Mouse (Mus musculus) c-Kit-positive CD71-positive TER-119-positive erythroid progenitor cells, embryonic 14.5 days (primary cell): ENCODE data around the gene Cela2a.
A peak's percentile ranks its signal among the peaks of the same experiment; 100 is the strongest.

ENCODE experiments used
- DNase-seq: peaks from one replicate; pipeline ENCODE4 v3.0.0-alpha.2; 2013; ENCODE audit warnings: low spot score

The Cela2a gene

DNA sequence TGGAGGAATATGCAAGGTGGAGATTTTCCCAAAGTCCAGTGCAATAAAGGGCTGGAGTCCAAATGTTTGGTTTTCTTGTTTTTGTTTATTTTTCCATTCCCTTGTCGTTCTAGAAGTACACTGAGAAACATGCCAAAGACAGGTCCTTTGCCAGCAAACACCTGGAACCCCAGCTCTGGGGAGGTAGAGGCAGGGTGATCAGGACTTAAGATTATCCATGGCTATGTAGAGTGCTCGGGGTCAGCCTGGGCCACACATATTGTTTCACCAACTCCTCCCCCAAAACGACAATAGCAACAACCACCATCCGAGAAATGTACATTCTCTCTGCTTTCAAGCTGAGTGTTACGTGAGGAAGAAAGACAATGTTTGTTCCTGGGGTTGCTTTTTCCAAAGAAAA is at the start of gene Cela2a:
Cela2a (minus strand) TSS at position 101 of the 400 bp plus-strand sequence.
- no peak for DNase-seq

DNA sequence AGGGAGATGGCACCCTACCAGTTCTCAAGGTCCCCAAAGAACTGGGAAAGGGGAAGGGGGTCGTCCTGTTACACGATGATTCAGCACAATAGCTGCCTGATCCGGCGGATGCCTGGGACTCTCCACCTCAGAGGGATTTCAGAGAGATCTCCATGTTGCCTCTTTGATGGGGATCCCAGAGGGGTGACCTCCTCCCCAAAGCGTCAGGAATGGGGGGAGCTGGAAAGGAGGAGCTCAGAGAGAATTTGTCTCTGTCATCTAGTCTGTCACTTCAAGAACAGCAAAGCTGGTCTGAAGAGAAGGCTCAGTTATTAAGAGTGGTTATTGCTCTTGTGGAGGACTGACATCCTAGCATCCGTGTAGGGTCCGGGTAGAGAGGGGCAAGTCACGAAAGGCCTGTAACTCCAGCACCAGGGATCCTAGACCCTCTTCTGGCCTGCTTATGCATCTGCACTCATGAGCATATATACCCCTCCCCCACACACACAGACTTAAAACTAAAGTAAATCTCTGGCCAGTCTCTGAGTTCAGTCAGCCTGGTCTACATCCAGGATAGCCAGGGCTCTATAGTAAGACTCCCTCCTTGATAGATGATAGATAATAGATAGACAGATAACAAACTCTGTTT is 49.6 kb upstream of the Cela2a start:
- no peak for DNase-seq

DNA sequence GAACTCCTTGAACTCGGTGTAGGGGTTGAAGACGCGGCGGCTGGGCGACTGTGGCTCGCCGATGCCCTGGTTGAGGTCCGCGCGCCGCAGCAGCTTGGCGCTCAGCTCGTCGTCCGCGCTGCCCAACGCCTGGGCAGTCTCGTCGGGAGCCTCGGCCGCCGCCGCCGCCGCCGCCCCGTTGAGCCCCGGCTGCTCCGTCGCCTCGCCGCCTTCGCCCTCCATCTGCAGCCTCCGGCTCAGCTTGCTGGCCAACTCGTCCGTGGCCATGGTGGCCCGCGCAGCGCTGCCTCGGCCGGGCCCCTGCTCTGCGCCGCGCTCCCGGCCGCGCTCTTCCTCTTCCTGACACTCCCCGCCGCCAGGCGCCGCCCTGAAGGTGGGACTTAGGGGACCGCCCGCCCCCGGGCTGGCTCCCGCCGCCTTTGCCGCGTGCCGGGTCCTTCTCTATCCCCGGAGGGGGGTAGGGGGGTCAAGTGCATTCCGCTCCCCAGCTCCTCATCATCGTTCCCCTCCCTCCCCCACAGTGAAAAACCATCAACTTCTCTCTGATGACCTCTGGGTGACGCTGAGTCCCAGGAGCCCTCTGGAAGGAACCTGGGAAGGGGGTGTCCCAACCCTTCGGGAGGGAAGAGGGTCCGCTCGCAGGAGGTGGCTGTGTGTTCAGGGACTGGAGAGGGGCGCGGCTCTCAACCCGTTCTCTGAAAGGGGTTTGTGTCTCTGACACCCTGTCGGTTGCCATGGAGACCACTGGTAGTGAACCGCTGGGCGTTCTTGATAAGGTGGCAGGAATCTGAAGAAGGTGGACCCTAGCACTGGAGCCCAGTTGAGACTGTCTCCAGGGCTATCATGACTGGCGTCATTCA is 48.9 kb upstream of the Cela2a start, which contains the start of gene Efhd2:
Efhd2 (minus strand) TSS at position 320 of the 860 bp plus-strand sequence.
- DNase-seq = peak; percentile 91

DNA sequence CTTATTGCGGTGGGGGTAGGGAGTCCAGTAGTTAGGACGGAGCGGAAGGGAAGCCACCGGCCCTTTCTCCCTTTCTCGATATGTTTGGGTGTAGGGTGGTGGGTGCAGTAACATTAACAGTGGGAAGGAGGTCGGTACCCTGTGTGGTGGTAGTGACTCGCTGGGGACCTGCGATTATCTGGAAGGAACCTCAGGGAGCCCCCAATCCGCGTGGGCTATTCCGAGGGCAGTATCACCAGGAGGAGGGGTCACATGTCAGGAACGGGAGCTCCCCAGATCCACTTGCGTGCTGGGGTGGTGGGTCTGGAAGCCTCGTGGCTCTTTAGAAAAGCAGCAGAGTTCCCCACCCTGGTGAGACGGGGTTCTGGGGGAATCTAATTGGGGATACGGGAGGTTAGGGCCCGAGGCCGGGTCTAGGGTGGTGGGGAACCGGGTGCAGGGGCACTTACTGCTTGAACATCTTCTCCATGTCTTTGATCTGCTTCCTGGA is 48.2 kb upstream of the Cela2a start:
- no peak for DNase-seq

DNA sequence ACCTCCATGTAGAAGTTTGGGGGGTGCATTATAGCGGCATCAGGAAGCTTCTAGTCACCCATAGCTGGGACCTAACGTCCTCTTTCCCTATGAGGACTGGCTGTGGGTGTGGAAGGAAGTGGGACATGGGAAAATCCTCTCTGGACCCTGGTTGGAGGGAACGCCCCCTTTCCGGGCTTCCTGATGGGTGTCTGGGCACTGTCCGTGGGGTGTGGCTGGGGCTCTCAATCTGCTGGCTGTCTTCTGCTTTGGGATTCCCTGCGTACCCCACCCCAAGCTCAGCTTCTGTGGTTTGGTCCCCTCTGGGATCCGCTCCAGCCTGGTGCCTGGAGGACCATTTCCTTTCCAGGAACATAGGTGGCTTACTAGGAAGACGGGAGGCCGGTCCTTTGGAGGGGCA is 47.0 kb upstream of the Cela2a start:
- DNase-seq = no peak

DNA sequence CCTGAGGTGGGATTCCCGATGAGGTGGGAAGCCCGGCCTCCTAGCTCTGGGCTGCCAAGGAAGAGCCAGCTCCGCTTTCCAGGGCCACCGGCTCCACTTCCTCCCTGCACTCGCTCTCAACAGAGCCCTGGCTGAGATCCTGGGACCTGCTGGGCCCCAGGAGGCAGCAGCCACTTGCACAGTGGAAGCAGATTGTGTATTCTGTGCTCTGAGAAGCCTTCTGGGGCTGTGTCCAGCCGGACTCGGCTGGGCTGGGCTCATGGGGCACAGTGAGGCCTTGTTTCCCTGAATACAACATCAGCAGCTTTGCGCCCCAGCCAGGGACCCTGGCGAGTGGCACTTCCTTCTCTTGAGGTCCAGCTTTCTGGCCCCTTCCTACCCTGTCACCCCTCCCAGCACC is 45.9 kb upstream of the Cela2a start:
- DNase-seq = no peak

DNA sequence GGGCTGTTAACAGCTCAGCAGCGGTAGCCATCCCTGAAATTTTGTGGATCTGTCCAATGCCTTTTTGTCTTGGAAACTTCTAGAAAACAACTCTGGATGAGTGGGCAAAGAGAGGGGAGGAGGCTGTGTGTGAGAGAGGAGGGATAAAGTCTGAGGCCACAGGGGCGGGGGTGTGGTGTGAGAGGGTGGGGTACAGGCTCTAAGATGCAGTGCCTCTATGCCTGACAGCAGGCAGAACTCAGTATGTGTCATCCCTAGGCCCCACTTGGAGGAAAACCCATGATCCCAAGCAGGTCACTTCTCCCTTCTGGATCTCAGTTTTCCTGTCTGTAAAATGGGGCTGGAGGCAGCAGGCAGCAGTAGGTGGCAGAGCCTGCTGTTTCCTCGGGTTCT is 45.4 kb upstream of the Cela2a start:
- no peak for DNase-seq

DNA sequence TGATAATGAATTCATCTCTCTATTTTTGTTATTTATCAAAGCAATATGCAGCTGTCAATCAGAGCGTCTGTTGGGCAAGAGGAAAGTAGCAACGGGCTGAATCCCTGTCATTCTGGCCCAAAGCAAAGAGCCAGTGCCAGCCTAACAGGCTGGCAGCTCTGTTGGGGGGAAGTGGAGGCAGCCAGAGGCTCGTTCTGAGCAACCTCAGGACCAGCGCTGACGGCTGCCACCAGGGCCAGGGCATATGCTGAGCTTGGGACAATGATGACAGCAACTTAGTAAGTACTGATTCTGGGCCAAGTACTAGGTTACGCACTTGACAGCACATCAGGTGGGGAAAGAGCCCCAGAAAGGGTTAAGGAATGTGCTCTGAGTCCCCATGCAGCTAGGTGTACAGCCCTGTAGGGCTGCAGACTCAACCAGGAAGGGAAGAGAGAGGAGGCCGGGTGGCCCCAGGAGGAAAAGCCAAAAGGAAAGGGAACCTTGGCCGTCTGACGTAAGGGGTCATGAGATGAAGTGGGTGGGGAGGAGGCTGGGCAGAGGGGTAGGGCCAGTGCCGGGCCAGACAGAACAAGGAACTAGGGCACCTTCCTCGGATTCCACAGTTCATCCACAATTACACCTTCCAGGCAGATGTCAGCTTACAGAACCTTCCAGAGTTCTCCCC is 44.8 kb upstream of the Cela2a start:
- DNase-seq = no peak

DNA sequence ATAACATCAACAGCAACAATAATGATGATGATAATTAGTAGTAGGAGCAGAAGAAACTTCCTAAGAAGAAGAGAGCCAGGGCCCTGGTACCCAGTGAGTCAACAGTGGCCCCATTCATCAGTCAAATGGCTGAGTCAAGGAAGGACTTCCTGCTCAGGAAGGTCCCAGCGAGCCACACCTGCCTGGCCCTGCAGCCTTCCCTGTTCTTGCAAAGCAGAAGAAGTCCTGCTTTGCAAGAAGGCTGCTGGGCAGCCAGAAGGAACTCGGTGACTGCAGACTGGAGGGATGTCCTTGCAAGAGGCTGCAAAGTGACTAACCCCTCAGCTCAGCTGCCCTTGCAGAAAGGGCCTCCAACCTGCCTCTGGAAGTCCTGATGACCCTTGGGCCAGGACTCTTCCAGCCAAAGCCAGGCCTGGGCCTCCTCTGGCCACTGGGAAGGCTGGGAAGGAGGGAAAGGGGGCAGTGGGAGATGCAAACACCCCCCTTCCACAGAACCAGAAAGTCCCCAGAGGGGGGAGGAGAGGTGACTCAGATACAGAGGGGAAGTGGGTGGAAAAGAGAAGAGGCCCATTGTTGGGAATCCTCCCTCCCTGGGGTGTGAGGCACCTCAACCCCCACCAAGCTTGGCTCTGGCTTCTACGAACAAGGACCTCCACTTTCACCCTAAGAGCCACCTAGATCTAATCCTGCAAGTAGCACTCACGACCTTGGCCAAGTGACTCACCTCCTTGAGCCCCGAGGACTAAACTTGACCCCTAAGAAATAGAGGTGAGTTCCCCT is 43.7 kb upstream of the Cela2a start:
- no peak for DNase-seq

DNA sequence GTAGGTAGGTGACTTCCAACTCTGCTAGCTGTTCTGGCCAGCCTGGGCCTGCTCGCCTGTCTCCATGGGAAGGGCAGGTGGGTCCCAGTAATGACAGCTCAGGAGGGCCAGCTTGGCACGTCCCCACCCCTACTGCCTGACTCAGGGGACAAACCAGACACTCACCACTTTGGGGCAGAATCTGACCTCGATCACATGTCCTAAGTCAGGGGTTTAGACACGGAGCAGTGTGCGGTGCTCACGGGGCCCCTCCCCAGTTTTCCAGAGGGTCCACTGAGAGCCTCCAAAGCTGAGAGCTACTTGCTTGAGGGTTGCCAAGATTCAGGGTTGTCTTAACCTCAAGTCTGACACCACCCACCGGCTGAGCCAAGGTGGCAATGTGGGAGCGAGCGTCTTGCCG is 42.1 kb upstream of the Cela2a start:
- DNase-seq = no peak

DNA sequence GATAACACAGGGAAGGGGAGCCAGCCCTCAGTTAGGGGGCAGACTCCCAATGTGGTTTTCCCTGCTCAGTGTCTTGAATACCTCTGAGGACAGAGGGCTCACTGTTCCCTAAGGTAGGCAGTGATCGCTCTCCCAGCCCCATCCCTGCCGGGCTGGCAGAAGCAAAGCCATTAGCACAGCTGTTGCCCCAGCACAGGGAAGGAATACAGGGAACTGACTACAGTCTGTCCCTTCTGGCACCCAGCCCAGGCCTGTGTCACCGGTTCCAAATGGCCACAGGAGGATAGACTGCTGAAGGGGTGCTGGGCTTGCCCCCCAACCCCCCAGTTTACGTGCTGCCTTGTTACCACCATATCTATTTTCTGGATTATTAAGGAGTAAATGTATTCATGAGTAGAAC is 41.5 kb upstream of the Cela2a start:
- no peak for DNase-seq

DNA sequence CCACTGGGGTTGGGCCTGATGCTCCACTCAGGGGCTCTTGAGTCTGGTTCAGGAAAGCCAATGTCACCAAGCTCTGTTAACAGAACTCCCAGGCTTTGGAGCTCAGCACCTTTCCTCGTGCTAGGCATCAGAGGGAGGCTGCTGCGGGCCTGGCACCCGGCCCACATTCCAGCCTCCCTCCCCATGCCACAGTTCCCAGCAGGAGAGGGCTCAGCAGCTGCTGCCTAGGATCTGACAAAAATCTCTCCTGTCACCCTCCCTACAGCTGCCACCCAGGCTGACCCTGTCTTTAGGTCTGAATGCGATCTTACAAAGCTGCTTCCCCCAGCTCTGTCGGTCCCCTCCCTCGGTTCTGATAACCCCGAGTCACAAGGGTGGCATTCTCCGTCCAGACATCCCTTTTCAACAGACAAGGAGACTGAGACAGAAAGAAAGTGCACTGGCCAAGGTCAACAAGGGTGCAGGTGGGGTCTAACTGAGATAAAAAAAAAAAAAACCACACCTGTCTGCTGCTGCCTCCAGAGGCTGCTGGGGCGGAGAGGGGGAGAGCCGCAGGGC is 41.1 kb upstream of the Cela2a start:
- no peak for DNase-seq

DNA sequence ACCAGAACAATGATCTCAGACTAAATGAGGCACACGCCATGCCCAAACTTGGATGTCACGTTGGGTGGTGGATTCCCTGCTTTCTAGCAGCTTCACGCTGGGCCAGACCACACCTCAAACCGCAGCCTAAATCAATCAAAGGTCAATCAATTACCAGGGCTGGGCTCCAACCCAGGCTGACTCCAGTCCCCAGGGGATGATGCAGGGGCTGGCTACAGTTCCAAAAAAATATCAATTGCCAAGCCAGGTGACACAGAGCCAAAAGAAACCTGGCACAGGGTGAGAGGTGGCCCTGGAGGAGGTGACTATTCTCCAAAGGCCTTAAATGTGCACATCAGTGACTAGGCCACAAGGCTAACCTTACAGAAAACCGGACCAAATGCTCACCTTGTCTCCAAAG is 39.6 kb upstream of the Cela2a start:
- no peak for DNase-seq

DNA sequence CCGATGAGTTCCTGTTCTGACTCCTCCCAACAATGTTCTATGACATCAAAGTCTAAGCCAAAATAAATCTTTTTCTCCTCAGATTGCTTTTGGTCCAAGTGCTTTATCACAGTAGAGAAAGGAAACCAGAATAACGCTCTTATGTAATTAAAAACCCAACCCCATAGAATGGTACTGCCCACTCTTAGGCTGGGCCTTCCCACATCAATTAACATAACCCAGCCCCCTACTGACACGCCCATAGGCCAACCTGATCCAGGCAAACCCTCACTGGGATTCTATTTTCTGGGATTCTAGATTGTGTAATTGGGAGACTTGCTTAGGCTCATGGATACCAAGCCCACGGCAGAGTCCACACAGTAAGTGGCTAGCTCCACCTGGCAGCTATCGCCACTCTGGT is 39.0 kb upstream of the Cela2a start:
- DNase-seq = no peak

DNA sequence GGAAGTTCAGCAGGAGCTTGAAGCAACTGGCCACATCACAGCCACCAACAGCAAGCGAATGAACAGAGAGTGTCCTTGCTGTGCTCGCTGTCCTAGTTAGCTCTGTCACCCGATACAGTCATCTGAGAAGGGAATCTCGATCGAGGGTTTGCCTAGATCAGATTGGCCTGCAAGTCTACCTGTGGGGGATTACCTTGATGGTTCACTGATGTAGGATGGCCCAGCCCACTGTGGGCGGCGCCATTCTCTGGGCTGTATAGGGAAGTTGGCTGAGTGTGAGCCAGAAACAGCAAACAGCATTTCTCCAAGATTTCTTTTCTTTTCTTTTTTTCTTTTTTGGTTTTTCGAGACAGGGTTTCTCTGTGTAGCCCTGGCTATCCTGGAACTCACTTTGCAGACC is 38.5 kb upstream of the Cela2a start:
- DNase-seq = no peak

DNA sequence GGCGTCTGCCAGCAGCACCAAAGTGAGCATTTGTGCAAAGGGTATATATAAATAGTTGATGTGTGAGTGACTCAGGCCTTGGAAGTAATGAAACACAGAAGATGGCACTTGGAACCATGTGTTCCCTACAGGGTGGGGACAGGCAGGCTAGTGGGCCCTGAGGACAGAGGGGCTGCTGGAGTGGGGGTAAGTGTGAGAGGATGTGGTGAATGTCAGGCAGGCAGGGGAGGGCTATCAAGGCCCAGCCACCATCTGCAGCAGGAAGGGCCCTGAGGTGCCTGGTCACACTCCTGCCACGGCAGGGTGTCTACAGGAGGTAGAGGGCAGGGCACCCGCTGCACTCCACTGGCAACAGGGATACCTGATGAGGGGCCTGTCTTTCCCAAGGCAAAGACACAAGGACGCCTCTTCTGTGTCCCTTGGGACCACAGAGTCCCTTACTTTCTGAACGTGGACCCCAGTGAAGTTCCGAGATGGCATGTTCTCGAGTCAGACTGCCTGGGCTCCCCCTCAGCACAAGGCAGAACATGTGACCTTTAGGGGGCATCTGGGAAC is 37.8 kb upstream of the Cela2a start:
- DNase-seq = no peak

DNA sequence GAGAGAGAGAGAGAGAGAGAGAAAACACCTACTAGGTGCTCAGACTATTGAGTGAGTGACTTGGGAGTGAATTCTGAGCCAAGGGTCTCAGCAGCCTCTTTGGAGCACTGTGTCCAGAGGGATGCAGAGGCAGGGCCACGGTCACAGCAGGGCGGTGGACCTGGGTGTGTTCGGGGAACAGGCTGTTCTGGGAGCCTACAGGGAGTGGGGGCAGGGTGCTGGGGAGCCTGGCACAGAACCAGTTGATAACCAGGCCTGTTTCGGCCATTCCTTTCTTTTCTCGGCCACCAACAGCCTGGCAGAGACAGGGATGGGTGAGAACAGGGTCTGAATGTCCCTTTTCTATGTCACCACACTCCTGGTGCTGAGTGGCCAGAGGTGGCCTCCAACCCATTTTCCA is 36.9 kb upstream of the Cela2a start:
- no peak for DNase-seq

DNA sequence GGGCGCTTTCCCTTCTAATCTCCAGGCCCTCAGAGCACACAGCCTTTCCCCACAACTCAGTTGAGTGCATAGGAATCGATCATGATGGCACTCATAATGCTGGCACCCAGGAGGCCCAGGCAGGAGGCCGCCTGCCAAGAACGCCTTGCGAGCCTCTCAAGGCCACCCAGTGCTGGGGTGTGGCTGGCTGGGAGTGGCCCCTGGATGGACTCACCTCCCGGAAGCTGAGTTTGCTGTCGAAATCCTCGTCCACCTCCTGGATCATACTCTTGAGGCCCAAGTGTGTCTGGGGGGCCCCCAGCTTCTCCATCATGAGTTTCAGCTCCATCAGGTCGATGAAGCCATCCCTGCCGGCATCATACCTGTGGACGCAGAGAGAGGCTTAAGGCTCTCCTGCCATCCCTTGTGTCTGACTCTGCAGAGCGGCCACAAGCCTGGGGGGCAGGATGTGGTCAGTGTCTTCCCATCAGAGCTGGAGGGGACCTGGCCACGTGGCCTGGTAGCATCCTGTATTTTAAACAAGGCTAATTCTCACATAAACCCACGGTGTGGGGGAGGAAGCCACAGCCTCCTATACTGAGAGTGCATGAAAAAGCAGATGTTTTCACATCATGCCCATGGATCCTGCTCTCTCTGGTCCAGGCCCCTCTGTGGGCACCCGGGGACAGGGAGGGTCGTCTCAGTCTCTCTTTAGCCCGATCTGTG is 35.8 kb upstream of the Cela2a start:
- no peak for DNase-seq

DNA sequence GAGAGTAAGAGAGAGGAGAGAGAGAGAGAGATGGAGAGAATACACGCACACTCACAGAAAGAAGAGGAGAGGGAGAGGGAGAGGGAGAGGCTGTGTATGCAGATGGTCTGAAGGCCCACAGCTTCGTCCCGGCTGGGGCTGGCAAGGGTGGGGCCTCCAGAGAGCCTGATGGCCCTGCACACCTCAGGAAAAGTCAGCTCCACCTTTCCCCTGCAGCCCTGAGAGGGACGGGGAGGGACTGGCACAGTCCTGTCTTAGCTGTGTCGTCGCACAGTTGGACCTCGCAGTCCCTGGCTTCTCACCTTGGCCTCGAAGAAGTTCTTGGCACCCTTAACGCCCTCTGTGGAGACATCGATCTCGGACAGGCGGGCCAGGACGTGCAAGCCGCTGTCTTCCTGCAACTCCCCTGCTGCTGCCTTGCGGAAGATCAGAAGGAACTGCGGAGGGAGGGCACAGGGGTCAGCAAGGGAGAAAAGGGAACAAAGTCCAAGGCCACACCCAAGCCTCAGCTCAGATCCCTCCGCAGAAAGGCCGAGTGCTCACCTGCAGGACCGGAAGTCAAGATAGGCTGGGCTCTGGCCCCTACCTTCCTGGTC is 34.4 kb upstream of the Cela2a start:
- DNase-seq = no peak

DNA sequence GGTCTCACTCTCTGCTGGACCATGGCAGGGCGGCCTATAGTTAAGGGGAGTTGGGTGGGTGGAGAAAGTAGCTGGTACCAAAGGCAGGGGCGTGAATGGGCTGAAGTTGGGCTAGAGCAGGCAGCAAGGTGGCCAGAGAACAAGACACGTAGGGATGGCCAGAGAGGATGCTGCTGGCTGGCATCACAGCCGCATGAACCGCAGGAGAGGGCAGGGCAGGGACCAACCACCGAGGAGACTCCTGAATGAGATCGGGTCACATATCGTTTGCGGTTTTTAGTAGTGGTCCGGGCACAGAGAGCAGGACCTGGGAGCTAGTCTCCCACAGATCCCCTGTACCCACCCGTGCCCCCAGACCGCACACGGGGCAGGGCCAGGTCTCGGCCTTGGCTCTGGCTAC is 33.4 kb upstream of the Cela2a start:
- no peak for DNase-seq

DNA sequence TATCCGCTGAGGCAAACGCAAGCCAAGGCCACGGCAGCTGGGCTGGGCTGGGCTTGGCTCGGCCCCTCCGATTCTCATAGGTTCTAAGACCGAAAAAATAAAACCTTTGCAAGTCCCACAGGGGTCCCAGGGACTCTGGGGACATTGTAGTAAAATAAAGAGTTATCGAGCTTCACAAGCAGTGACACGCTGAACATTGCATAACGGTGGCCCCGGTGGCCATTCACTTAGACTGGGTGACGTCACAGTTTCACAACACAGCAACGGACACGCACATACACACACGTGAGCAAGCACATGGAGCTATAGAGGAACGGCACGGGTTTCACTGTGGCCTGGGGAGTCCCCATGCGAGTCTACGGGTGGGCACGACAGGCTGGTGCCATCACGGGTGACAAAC is 32.5 kb upstream of the Cela2a start:
- DNase-seq = no peak
